Mouse (Mus musculus) liver, embryonic 16.5 days (tissue): ENCODE data around the gene Aldh18a1. TPM values are rescaled to one million over a fixed set of nuclear protein-coding genes. Genes with fewer than 3 reads are reported as not detected.

Experiments used
- ATAC-seq: fragments of 200-750 bp; cut with Nextera tagmentation; 2 replicates; pipeline ENCODE4 v1.8.0; 2017; ENCODE audit warnings: low read depth, mild to moderate bottlenecking, moderate number of reproducible peaks, moderate library complexity
- H3K27ac ChIP-seq: fragments of 300-500 bp; sonication (generic); 2 replicates; pipeline ENCODE4 v1.5.1; 2014; ENCODE audit warnings: mild to moderate bottlenecking, low read length
- H3K27me3 ChIP-seq: fragments of 300-500 bp; sonication (generic); 2 replicates; pipeline ENCODE4 v1.6.1; 2014; ENCODE audit warnings: low read depth, low read length, mixed read lengths; ENCODE audit not compliant: control insufficient read depth, insufficient read depth
- H3K36me3 ChIP-seq: fragments of 300-500 bp; sonication (generic); 2 replicates; pipeline ENCODE4 v1.6.1; 2014; ENCODE audit warnings: mild to moderate bottlenecking; ENCODE audit not compliant: control insufficient read depth, insufficient read depth
- H3K4me1 ChIP-seq: fragments of 300-500 bp; sonication (generic); 2 replicates; pipeline ENCODE4 v1.6.1; 2014; ENCODE audit warnings: low read depth, low read length, mixed read lengths; ENCODE audit not compliant: control insufficient read depth
- H3K4me2 ChIP-seq: fragments of 300-500 bp; sonication (generic); 2 replicates; pipeline ENCODE4 v1.6.1; 2014; ENCODE audit warnings: low read depth, low read length, mixed read lengths
- H3K4me3 ChIP-seq: fragments of 300-500 bp; sonication (generic); 2 replicates; pipeline ENCODE4 v1.5.1; 2014; ENCODE audit warnings: low read depth, mild to moderate bottlenecking, low read length
- H3K9ac ChIP-seq: fragments of 300-500 bp; sonication (generic); 2 replicates; pipeline ENCODE4 v1.6.1; 2014; ENCODE audit warnings: low read depth, low read length
- H3K9me3 ChIP-seq: fragments of 300-500 bp; sonication (generic); replicated peaks from 2 replicates; pipeline ENCODE4 v1.6.1; 2016; ENCODE audit warnings: low read length; ENCODE audit not compliant: control insufficient read depth
- WGBS: fragments of 180-500 bp; shearing (Covaris S2); extraction: QIAGEN DNeasy Blood & Tissue Kit; methylation state at CpG from one replicate; pipeline ENCODE4 v1.1.7; 2014; ENCODE audit not compliant: insufficient replicate concordance; 5-methylcytosine and 5-hydroxymethylcytosine counted together
- polyA plus RNA-seq: library from polyadenylated mRNA; unstranded; fragments of >200 nt; fragmentation: Nextera tagmentation; extraction: Ambion mirVana; gene quantifications from 2 replicates; pipeline ENCODE4 v1.2.1, GENCODE M21; 2015

The Aldh18a1 gene
- polyA plus RNA-seq, 1 experiment from 2014 or later = 28.6 TPM

- Histone ChIP-seq H3K9ac (no peak overlapping the region), H3K4me3 (no peak overlapping the region), H3K4me2 (no peak overlapping the region), H3K27ac (no peak overlapping the region), H3K4me1 (no peaks in the 10 kb centered on the region), H3K36me3 (no peaks in the 10 kb centered on the region), H3K27me3 (no peaks in the 10 kb centered on the region; the same call in 1 of the 2 replicates), H3K9me3 (no peaks in the 10 kb centered on the region)
- no peak for ATAC-seq
- 64% methylated on average over 9 of the region's 9 CpGs for WGBS
Observed at GRCm38 (mm10) chr19:40526367-40527014, 61.8 kb downstream of the Aldh18a1 start.

GRCm38 (mm10) chr19:40523431-40524005, 64.7 kb downstream of the Aldh18a1 start:
- H3K9me3 ChIP-seq = no peaks in the 10 kb centered on the region
- H3K36me3 ChIP-seq = no peaks in the 10 kb centered on the region
- no peak for ATAC-seq
- no peaks in the 10 kb centered on the region; the same call in 1 of the 2 replicates for H3K27me3 ChIP-seq
- no peaks in the 10 kb centered on the region for H3K4me1 ChIP-seq
- no peak overlapping the region for H3K4me3 ChIP-seq
- H3K27ac ChIP-seq = no peak overlapping the region
- no peak overlapping the region for H3K4me2 ChIP-seq
- H3K9ac ChIP-seq = no peak overlapping the region
- 67% methylated on average over 8 of the region's 8 CpGs for WGBS

- Histone ChIP-seq H3K4me2 (no peak overlapping the region), H3K36me3 (no peaks in the 10 kb centered on the region), H3K9ac (no peak overlapping the region), H3K4me3 (no peak overlapping the region), H3K4me1 (no peaks in the 10 kb centered on the region), H3K27me3 (no peaks in the 10 kb centered on the region; the same call in 1 of the 2 replicates), H3K9me3 (no peaks in the 10 kb centered on the region), H3K27ac (no peak overlapping the region)
- no peak for ATAC-seq
- 68% methylated on average over 5 of the region's 5 CpGs for WGBS
Observed at GRCm38 (mm10) chr19:40520403-40520802, 67.9 kb downstream of the Aldh18a1 start.

DNA sequence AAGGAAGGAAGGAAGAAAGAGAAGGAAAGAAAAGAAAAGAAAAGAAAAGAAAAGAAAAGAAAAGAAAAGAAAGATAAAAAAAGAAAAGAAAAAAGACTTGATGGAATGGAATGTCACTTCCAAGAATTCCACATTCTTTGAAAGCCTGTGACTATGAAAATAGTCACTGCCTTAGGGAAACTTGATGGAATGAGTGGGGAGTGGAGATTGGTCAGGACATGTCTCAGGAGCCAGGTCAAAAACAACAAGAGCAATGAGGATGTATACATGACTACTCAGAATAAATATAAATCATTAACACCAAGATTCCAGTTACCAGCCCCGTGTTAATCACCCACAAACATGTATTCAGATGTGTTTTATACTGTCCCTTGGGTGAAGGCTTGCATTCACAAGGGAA, 69.6 kb downstream of the Aldh18a1 start:
- 46% methylated on average over 1 of the region's 1 CpGs for WGBS

GRCm38 (mm10) chr19:40515596-40515995, 72.7 kb downstream of the Aldh18a1 start:
- H3K4me1 ChIP-seq = peaks cover 21% of the 10 kb centered on the region
- H3K4me3 ChIP-seq = no peak overlapping the region
- no peaks in the 10 kb centered on the region for H3K27me3 ChIP-seq
- no peak for ATAC-seq
- H3K9ac ChIP-seq = no peak overlapping the region
- WGBS = 68% methylated on average over 3 of the region's 3 CpGs
- no peaks in the 10 kb centered on the region for H3K36me3 ChIP-seq
- H3K4me2 ChIP-seq = no peak overlapping the region
- no peak overlapping the region for H3K27ac ChIP-seq
- H3K9me3 ChIP-seq = no peaks in the 10 kb centered on the region

More for the DNA sequence above, 69.6 kb downstream of the Aldh18a1 start:
- H3K4me2 ChIP-seq = no peak overlapping the region
- no peak overlapping the region for H3K9ac ChIP-seq
- H3K9me3 ChIP-seq = no peaks in the 10 kb centered on the region
- peaks cover 2% of the 10 kb centered on the region; the same call in 1 of the 2 replicates for H3K4me1 ChIP-seq
- no peak overlapping the region for H3K4me3 ChIP-seq
- no peak overlapping the region for H3K27ac ChIP-seq
- H3K27me3 ChIP-seq = no peaks in the 10 kb centered on the region
- H3K36me3 ChIP-seq = no peaks in the 10 kb centered on the region
- ATAC-seq = no peak

DNA sequence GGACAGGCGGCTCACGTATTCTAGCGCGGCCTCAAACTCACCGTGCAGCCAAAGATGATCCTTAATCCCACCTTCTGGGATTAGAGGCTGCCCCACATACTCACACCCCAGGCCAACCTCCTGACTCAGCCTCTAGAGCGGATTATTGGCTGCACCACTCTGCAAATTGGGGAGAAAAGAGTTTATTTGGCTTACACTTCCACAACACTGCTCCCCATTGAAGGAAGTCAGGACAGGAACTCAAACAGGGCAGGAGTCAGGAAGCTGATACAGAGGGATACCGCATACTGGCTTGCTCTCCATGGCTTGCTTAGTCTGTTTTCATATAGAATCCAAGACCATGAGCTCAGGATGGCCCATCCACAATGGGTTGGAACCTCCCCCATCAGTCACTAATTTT, 73.9 kb downstream of the Aldh18a1 start:
- Histone ChIP-seq H3K27ac (no peak overlapping the region), H3K4me1 (peaks cover 30% of the 10 kb centered on the region), H3K36me3 (no peaks in the 10 kb centered on the region), H3K27me3 (no peaks in the 10 kb centered on the region), H3K4me2 (peak overlapping the region; percentile 79; the same call in 1 of the 2 replicates), H3K9ac (no peak overlapping the region), H3K4me3 (no peak overlapping the region), H3K9me3 (no peaks in the 10 kb centered on the region)
- WGBS = 75% methylated on average over 7 of the region's 7 CpGs
- no peak for ATAC-seq

DNA sequence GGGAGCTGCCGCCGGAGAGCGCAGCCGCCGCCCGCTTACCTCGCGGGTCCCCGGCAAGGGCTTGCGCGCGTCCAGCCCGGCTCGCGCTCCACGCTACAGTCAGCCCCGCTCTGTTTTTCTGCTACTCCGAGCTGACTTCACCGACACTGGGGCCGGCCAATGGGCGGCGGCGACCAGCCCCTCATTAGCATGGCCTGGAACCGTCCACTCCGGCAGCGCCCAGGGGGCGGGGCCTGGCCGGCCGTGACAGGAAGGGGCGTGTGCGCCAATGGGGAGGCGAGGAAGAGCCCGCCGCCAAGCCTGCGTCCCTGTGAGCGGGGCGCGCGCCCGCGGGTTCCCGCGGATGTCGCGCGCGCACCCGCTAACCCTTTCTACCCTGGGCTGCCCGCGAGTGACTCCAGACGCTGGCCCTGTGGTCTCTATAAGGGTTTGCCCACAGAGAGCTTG, 74.6 kb downstream of the Aldh18a1 start, which contains the start of gene Sorbs1:
Gene Sorbs1 (minus strand): TSS at position 148 of the 447 bp plus-strand sequence.
- Histone ChIP-seq H3K27me3 (no peaks in the 10 kb centered on the region), H3K4me1 (peaks cover 36% of the 10 kb centered on the region), H3K4me3 (peak within 1 kb of the TSS; percentile 87), H3K9me3 (no peaks in the 10 kb centered on the region), H3K9ac (peak within 1 kb of the TSS; percentile 90), H3K4me2 (peak within 1 kb of the TSS; percentile 79), H3K36me3 (no peaks in the 10 kb centered on the region), H3K27ac (peak within 1 kb of the TSS; percentile 94)
- peak; percentile 97 for ATAC-seq
- WGBS = under 1% methylated on average over 51 of the region's 51 CpGs

- peak overlapping the region; percentile 94 for H3K27ac ChIP-seq
- peaks cover 36% of the 10 kb centered on the region for H3K4me1 ChIP-seq
- peak overlapping the region; percentile 90 for H3K9ac ChIP-seq
- no peaks in the 10 kb centered on the region for H3K27me3 ChIP-seq
- H3K9me3 ChIP-seq = no peaks in the 10 kb centered on the region
- H3K36me3 ChIP-seq = no peaks in the 10 kb centered on the region
- peak overlapping the region; percentile 87 for H3K4me3 ChIP-seq
- peak overlapping the region; percentile 77 for H3K4me2 ChIP-seq
- ATAC-seq = peak; percentile 4; the same call in 1 of the 2 replicates
- 2% methylated on average over 33 of the region's 34 CpGs for WGBS
Observed at GRCm38 (mm10) chr19:40512500-40513421, 75.5 kb downstream of the Aldh18a1 start.
